Mouse (Mus musculus) frontal cortex, postnatal 10 days (tissue): ENCODE data around the gene Fthl17b.
"Not testable (repeated sequence)": the region's sequence is repeated elsewhere in the genome, so short reads cannot be mapped to it uniquely, and the experiment has no call there.

Source experiments
- DNase-seq, 2 experiments: peaks; one replicate each; pipeline ENCODE4 v3.0.0; 2022; ENCODE audit warnings: low spot score in 2 of 2, mixed read lengths in 1 of 2

The Fthl17b gene

GRCm38 (mm10) chrX:8962875-8963274, at the start of gene Fthl17b:
Gene Fthl17b, minus strand, starts transcription at chrX:8962975.
- DNase-seq, result not testable (repeated sequence)

GRCm38 (mm10) chrX:8986655-8987054, 23.9 kb upstream of the Fthl17b start, which contains the start of gene Fthl17d:
Gene Fthl17d, minus strand, starts transcription at chrX:8986755.
- DNase-seq, result not testable (repeated sequence)

- DNase-seq, result not testable (repeated sequence)
These were observed 13.7 kb upstream of the Fthl17b start, which contains the start of gene Fthl17c for GRCm38 (mm10) chrX:8976459-8976858. Gene Fthl17c, minus strand, starts transcription at chrX:8976559.

- DNase-seq, result not testable (repeated sequence)
These were observed 1.8 kb upstream of the Fthl17b start for GRCm38 (mm10) chrX:8964618-8965017.

- DNase-seq, result peak; percentile 60 to 80
These were observed 14.5 kb downstream of the Fthl17b start for GRCm38 (mm10) chrX:8948130-8948805.

- DNase-seq, result no peak
These were observed 18.7 kb downstream of the Fthl17b start for GRCm38 (mm10) chrX:8944041-8944440.

GRCm38 (mm10) chrX:8927308-8927707, 35.5 kb downstream of the Fthl17b start:
- no peak for DNase-seq

GRCm38 (mm10) chrX:8921813-8922607, 40.8 kb downstream of the Fthl17b start:
- DNase-seq, result no peak

GRCm38 (mm10) chrX:8921080-8921479, 41.7 kb downstream of the Fthl17b start:
- DNase-seq, result no peak
